Mouse (Mus musculus) retina, embryonic 14.5 days (tissue): Measurements from ENCODE around the gene Slc34a3.
"Not testable (repeated sequence)": the region's sequence is repeated elsewhere in the genome, so short reads cannot be mapped to it uniquely, and the experiment has no call there.

Experiments
- DNase-seq: peaks from one replicate; pipeline ENCODE4 v3.0.0-alpha.2; 2015; ENCODE audit warnings: low spot score

Slc34a3 gene

DNA sequence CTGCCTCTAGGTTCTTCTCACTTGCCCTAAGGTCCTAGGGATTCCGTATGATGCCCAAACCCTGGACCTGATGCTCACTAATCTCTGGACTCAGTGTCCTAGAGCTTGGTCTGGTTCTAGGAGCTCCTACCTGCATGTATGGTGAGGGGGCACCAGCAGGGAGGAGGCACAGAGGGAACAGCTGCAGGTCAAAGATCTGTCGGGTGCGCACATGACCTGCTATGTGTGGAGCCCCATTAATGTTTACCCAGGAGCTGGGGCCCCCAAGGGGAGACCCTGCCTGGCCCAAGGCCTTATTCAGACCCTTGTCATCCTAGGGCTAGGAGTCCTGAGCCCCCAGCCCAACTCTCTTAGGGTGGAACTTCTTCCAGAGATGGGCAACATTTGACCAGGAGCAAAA, at the start of gene Slc34a3:
Gene Slc34a3 (minus strand): TSS at position 315 of the 400 bp plus-strand sequence.
- DNase-seq: no peak

DNA sequence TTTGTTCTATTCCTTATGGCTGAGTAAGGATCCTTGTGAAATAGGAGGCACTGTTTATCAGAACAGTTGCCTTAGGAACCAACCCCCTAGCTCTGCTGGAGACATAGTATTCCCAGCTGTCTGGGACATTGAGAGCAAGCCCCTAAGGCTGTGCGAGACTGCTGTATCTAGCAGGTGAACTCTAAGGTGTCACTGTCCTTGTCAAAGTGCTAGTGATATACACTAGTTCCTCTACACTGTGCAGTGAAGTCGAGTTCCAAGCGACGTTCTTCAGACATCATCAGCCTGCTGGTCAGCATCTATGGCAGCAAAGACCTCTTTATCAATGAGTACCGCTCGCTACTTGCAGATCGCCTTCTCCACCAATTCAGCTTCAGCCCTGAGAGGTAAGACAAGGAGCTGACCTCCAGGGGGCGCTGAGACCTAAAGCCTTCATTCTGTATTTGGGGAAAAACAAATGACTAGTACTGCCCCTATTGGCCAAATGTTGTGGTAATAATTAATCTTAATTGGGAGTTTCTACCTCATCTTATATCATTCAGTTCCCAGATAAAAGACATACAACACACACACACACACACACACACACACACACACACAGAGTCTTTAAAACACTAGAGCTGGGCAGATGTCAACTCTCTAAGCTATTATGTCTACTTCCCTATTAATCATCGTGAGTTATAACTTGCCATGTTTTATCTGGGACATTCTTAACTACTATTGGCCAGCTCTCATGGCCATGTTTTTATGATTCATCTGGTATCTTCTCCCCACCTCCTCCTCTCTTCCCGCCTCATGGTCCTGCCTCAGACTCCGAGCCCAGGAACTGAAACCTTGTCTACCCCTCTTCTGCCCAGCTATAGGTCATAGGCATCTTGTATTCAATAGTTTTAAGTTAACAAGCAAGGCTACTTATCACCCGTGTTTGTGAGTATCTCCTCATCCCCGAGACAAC, 45.0 kb upstream of the Slc34a3 start:
- peak; percentile 93 for DNase-seq

DNA sequence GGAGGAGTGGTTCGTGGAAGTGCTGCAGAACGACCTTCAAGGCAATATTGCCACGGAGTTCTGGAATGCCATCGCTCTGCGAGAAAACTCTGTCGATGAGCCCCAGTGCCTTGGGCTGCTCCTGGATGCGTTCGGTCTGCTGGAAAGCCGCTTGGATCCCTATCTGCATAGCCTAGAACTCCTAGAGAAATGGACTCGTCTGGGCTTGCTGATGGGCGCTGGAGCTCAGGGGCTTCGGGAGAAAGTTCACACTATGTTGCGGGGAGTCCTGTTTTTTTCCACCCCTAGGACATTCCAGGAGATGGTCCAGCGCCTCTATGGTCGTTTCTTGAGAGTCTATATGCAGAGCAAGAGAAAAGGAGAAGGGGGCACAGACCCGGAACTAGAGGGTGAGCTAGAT, 38.8 kb upstream of the Slc34a3 start:
- DNase-seq: no peak

DNA sequence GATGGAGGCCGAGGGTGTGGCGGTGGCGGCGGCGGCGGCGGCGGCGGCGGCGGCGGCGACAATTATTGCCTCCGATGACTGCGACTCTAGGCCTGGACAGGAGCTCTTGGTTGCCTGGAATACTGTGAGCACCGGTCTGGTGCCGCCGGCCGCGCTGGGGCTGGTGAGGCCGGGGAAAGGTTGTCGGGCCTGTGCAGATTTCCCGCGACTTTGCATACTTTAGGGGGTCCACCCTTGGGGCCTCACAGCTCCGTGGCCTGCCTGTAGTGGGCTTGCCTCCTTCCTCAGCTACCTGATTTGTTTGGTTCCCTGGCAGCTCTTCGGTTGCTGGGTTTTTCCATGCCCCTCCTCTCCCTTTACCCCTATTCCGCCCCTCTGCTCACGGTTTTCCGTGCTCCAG, 38.4 kb upstream of the Slc34a3 start:
- DNase-seq: no peak

DNA sequence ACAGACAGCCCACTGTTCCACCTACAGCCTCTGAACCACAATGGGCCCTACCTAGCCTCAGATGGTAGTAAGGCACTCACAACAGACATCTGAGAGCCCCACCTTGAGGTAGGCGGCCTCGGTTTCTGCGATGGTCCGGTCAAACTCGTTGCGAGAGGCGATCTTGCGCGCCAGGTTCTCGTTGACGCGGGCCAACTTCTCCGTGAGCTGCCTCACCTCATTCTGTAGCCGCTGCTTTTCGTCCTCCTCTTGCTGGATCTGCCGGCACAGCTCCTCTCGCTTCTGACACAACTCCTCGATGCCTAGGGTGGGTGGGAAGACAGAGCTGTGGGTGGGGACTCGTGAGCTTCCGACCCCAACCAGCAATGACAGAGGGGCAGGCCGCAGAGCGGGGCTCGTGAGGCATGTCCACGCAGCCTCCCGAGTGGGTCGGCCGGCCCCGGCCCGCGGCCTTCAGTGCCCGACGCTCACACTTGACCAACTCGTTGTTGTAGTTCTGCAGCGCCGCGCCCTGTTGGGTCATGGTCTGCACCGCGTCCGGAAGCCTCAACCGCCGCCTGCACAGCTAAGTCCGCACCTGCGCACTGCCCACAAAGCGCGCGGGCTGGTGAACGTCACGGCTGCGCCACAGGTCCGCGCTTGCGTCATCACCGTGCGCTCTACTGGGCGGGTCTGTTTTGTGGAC, 37.8 kb upstream of the Slc34a3 start, which contains the start of the genes Ssna1 and Anapc2:
Gene Ssna1 (minus strand): TSS at position 612 of the 685 bp plus-strand sequence.
Gene Anapc2 (plus strand): TSS at position 652 of the 685 bp plus-strand sequence.
- peak; percentile 99 for DNase-seq

DNA sequence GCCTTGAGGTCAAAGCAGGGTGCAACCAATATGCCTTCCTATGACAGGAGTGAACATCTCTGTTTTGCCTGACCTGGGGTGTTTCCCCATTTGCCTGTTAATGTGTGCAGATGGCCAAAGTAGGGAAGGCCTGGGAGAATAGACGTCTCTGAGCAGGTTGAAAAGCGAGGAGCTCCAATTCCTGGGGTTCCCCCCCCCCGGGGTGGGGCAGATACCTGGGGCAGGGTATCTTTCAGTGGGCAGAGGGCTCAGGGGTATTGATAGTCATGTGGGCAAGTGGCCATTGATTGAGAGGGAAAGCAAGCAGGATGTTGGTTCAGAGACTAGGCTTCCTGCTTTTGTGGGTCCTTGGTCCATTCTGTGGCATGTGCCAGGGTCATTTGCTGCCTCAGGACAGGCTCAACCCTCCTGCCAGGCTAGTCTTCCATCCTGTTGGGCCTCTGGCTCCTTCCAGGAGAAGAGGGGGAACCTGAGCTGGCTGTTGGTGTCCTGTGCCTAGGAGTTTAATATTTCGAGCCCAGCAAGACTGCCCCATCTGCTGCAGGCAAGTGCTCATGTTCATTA, 33.7 kb upstream of the Slc34a3 start:
- no peak for DNase-seq

DNA sequence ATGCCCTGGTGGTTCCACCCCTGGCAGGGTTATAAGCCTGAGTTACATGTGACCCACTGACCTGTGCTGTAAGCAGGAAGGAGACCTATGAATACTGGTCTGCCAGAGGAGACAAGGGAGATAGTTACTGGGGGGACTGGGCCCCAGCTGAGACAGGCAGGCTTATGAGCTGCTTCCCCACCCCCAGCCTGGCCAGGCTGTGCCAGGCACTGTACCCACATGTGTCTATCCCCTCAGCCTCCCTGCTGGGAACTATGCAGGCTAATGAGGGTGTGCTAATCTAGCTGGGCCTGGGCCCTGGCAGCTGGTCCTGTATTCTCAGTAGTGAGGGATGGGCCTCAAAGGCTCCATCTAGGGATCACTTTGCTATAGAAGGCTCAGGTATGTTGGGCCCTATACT, 33.1 kb upstream of the Slc34a3 start:
- no peak for DNase-seq

DNA sequence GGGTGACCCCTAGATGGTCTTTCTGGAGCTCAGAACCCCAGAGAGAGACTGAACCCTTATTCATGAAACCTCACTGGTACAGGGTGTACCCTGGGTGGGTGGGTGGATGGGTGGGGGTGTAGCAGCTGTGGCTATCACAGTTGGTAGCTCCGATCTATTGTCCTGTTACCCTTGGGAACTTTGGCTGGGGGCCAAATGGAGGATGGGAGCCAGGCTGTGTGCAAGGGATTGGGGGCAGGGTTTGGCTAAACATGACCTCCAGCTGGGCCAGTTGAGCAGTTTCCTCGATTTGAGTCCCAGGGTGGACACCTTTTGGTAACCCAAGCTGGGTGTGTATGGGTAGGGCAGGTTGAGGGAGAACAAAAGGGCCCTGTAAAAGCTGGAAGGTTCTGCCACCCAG, 32.6 kb upstream of the Slc34a3 start:
- DNase-seq: no peak

DNA sequence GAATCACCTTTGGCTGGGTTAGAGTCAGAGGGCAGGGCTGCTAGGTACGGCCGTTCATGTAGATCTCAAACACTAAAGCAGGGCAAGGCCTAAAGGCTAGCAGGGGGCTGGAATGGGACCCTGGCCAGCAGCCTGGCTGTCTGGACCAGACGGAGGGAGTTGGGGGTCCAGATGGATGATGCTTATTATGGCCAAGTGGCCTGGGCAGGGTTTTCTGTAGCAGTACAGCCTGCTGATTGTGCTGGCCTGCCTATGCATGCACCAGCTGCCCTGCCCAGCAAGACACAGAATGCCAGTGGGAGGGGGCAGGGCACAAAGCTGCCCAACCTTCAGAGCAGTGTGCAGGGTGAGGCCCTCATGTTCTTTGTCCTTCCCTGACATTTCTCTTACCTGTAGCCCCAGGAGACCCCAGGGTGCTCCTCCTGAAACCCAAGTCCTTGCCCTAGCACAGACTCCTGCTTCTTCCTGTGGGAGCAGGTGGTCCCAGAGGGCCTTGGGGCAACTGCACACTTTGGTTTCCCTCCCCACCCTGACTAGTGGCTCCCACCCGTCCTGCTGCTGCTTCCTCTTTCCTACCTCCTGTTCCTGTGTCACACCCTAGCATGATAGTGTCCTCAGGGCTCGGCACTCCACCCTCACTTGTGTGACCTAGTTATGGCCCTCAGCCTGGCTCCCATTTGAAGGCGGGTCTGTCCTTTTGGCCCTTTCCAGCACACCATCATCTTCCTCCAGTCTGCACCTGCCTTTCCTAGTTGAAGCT, 31.9 kb upstream of the Slc34a3 start:
- DNase-seq: no peak

DNA sequence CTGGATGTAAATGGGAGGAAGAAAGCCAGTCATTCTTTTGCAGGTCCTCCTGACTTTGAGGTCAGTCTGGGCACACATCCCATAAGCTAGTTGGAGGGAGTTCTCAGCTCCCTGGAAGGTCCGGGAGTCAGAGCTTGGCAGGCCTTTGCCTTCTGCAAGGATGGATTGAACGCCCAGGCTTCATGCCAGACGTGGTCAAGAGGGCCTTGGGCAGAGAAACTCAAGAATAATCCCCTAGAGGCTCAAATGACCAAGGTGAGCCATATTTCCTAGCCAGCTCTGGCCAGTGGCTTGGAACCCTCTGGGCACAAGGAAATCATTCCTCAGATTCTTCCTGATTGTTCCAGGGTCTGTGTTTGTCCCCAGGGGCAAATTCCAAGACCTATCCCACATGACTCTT, 30.7 kb upstream of the Slc34a3 start:
- DNase-seq: no peak

DNA sequence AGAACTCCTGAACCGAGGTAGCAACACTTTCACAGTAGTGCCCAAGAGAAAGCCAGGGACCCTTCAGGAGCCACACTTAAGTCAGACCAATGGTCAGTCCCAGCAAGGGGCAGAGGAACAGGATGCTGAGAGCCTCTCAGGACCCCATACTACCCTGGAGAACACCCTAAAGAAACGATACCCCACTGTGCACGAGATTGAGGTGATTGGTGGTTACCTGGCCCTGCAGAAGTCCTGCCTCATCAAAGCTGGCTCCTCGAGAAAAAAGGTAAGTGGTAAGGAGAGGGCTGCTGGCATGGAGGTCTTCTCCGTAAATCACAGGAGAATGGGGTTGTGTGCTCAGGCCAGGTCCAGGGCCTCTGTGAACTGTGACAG, 30.1 kb upstream of the Slc34a3 start:
- DNase-seq: no peak

DNA sequence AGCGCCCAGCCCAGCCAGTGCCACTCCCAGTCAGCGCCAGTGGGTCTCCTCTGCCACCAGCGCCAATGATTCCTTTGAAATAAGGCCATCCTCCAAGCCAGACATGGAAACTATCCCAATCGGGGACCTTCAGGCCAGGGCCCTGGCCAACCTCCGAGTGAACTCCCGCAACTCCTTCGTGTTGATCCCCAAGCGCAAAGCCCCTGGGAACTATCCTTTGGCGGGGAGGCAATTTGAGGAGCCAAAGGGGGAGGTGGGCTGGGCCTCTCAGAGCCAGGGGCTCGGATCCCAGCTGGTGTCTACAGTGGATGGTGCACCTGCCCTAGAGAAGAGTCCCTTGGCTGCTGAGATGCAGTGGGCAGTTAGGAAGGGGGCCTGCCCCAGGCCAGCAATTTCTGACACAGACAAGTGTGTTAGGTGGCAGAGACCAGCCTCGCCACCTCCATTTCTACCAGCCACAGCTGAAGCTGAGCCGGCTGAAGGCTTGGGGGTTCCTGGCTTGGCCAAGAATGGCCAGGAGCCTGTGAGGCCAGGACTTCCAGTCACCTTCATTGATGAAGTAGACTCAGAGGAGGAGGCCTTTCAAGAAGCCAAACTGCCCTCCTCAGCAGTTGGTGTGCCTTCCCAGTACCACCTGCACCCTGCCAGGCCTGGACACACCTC, 29.6 kb upstream of the Slc34a3 start:
- no peak for DNase-seq

DNA sequence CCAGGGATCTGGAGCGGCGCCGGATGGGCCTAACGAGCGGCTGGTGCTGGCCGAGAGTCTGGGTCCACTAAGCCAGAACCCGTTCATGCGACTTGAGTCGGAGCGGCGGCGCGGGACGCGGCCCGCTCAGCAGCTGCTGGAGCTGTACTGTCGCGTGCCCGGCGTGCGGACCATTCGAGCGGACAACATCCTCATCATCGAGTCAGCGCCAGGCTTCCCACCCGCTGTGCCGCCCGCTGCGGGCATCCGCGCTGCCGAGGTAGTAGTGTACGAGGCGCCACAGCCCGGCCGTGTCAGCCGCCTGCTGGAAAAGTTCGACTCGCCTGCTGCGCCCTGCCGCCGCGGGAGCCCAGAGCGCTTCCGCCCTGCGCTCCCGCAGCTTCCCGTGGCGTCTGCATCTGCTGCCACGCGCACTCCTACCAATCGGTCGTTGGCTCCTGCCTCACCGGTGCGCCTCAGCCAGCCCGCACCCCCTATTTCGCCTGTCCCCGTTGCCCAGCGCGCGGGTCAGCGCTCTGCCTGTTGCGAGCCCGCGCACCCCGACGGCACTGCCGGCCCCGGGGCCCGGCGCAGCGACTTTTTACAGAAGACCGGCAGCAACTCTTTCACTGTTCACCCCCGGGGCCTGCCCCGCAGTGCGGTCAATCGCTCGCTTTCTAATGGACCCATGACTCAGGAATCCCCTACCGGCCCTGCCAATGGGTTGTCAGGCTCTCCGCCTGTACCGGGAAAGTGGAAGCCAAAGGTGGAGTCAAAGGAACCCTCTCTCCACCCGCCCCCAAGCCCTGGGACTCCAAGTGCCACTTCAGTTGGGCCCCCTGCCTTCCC, 28.8 kb upstream of the Slc34a3 start:
- DNase-seq: peak; percentile 51

DNA sequence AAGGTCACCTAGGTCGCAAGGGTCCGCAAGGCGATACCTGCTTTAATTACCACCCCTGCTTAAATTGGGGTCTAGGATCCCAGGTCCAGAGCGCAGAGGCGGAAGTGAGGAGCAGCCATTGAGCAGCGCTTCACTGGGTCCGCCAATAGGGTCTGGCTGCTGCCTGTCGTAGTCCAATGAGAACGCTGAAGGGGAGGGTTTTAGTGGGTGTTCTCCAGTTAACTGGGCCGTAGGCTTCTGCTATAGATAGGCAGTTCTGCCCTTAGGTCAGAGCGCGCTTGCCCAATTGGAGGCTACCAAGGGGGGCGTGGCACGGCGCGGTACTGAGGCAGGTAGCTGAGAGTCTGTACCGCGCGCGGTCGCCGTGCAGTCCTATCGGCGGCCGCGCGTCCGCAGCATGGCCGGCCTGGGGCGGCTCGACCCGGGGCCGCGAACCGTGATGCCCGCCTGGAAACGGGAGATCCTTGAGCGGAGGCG, 28.2 kb upstream of the Slc34a3 start, which contains the start of gene Tprn:
Gene Tprn (plus strand): TSS at position 328 of the 477 bp plus-strand sequence.
- DNase-seq: peak; percentile 97

DNA sequence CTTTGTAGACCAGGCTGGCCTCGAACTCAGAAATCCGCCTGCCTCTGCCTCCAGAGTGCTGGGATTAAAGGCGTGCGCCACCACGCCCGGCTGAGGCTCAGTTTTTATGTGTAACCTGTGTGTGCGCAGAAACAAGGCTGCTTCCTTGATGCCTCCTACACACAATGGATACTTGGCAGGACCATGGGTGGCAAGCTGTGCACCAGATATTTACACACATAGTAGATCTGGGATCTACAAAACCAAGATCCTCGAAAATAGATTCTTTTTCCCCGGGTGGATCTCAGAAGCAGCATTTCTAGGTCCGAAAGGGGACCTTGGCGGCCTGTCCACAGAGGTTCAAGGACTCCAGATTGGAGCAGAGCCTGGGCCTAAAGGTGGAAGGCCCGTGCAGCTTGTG, 27.7 kb upstream of the Slc34a3 start:
- DNase-seq: no peak

DNA sequence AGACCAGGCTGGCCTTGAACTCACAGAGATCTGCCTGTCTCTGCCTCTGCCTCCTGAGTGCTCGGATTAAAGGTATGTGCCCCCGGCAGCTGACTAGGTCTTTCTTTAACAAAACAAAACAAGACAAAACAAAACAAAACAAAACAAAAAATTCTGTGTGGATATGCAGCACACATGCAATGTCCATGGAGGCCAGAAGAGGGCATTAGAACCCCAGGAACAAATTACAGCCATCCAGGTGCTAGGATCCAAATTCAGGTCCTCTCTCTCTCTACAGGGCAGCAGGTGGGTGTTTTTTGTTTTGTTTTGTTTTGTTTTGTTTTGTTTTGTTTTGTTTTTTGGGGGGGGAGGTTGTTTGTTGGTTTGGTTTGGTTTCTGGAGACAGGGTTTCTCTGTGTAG, 24.7 kb upstream of the Slc34a3 start:
- peak; percentile 32 for DNase-seq

DNA sequence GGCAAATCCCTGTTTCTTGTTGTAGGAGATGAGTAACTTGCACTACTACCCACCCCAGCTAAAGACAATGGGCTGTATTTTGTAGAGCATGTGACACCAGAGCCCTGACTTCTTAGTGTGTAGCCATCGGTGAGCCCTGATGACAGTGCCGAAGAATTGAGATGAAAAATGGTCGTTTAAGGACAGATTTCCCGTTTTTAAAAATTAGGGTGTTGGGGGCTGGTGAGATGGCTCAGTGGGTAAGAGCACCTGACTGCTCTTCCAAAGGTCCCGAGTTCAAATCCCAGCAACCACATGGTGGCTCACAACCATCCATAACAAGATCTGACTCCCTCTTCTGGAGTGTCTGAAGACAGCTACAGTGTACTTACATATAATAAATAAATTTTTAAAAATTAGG, 23.1 kb upstream of the Slc34a3 start:
- not testable (repeated sequence) for DNase-seq

DNA sequence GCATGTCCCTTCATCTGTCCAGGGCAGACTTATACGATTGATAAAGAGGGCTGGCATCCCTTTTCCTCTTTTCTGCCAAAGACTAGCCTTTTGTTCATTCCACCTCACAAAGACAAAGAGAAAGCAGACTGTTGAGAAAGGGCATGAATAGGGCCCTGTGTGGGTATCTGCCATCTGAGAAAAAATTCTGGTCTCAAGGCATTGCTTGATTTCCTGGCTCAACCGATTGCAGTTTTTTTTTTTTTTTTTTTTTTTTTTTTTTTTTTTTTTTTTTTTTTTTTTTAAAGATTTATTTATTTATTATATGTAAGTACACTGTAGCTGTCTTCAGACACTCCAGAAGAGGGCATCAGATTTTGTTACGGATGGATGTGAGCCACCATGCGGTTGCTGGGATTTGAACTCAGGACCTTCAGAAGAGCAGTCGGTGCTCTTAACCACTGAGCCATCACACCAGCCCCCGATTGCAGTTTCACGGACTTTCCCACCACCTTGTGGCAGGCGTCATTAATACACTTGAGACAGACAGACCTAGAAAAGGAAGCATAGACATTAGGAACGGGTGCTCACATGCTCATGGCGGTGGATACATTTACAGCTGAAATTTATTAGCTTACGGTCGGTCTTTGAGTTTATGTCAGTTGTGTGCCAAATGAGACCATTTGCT, 22.4 kb upstream of the Slc34a3 start:
- peak; percentile 60 for DNase-seq

DNA sequence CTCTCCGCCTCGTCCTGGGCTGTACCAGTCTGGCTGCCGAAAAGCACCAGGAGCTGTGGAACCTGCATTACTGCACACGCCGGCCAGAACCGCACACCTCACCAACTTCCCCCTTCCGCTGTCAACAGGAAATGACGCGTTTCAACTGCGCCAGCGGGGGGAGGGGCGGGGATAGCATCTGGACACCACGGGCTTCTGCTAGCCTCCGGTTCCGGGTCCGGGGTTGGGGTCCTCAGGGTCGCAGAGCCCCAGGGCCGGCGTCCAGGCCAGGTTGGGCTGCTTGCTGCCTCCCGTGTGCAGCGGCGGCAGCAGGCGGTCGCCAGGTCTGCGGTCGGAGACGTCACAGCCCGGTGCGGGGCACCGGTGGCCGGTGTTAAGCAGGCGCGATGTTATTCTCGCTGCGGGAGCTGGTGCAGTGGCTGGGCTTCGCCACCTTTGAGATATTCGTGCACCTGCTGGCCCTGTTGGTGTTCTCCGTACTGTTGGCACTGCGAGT, 21.2 kb upstream of the Slc34a3 start, which contains the start of gene Tmem203:
Gene Tmem203 (plus strand): TSS at position 156 of the 496 bp plus-strand sequence.
- DNase-seq: peak; percentile 95
